Mouse (Mus musculus) forebrain, embryonic 11.5 days (tissue): ENCODE results near the gene Gm9817. TPM values are rescaled to one million over a fixed set of nuclear protein-coding genes. Genes with fewer than 3 reads are reported as not detected.

ENCODE experiments used
- ATAC-seq: fragments of 200-750 bp; cut with Nextera tagmentation; replicated peaks from 2 replicates; pipeline ENCODE4 v1.8.0; 2017; ENCODE audit warnings: moderate TSS enrichment; ENCODE audit not compliant: low FRiP score
- DNase-seq: peaks from one replicate; pipeline ENCODE4 v3.0.0-alpha.2; 2017; ENCODE audit warnings: low spot score
- H3K27ac ChIP-seq: fragments of 300-500 bp; sonication (generic); 2 replicates; pipeline ENCODE4 v1.5.1; 2014; ENCODE audit warnings: low read depth, low read length
- H3K27me3 ChIP-seq: fragments of 300-500 bp; sonication (generic); 2 replicates; pipeline ENCODE4 v1.6.1; 2014; ENCODE audit warnings: mild to moderate bottlenecking, low read length, mixed read lengths; ENCODE audit not compliant: control insufficient read depth, insufficient read depth
- H3K36me3 ChIP-seq: fragments of 300-500 bp; sonication (generic); 2 replicates; pipeline ENCODE4 v1.6.1; 2014; ENCODE audit warnings: mild to moderate bottlenecking, low read length, moderate library complexity, mixed read lengths; ENCODE audit not compliant: control insufficient read depth, insufficient read depth
- H3K4me1 ChIP-seq: fragments of 300-500 bp; sonication (generic); replicated peaks from 2 replicates; pipeline ENCODE4 v1.6.1; 2014; ENCODE audit warnings: low read length, mixed read lengths; ENCODE audit not compliant: control insufficient read depth, insufficient read depth
- H3K4me2 ChIP-seq: fragments of 300-500 bp; sonication (generic); 2 replicates; pipeline ENCODE4 v1.6.1; 2014; ENCODE audit warnings: low read depth, mild to moderate bottlenecking, low read length, moderate library complexity, mixed read lengths; ENCODE audit not compliant: severe bottlenecking
- H3K4me3 ChIP-seq: fragments of 300-500 bp; sonication (generic); 2 replicates; pipeline ENCODE4 v1.5.1; 2014; ENCODE audit warnings: low read depth, low read length
- H3K9ac ChIP-seq: fragments of 300-500 bp; sonication (generic); 2 replicates; pipeline ENCODE4 v1.6.1; 2014; ENCODE audit warnings: low read length
- H3K9me3 ChIP-seq: fragments of 300-500 bp; sonication (generic); 2 replicates; pipeline ENCODE4 v1.6.1; 2016; ENCODE audit warnings: low read length, mixed read lengths; ENCODE audit not compliant: control insufficient read depth
- WGBS: fragments of 180-500 bp; shearing (Covaris S2); extraction: QIAGEN DNeasy Blood & Tissue Kit; methylation state at CpG from one replicate; pipeline ENCODE4 v1.1.7; 2014; 5-methylcytosine and 5-hydroxymethylcytosine counted together
- polyA plus RNA-seq: library from polyadenylated mRNA; unstranded; fragments of >200 nt; fragmentation: Nextera tagmentation; extraction: Ambion mirVana; gene quantifications from 2 replicates; pipeline ENCODE4 v1.2.1, GENCODE M21; 2014

Gm9817 gene
- polyA plus RNA-seq, 1 experiment from 2014 or later: not detected

DNA sequence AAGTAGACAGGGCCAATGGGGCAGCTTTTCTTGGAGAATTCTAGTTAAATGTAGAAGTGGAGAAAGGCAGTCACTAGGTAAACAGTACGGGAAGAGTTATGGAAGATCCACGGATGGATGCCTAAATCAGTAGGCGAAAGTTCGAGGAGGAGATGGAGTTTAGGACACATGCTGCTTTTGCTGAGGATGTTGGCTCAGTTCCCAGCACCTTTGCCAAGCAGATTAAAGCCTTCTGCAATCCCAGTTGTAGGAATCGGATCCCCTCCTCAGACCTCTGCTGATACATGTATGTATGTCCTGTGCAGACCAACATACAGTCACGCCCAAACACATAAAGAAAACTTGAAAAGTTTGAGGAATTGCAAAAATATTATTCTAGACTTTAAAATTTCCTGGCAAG is 8.1 kb upstream of the Gm9817 start:
- Histone ChIP-seq H3K27me3 (no peaks in the 10 kb centered on the region), H3K4me1 (no peaks in the 10 kb centered on the region), H3K4me2 (no peak overlapping the region), H3K36me3 (no peaks in the 10 kb centered on the region), H3K4me3 (no peak overlapping the region), H3K9me3 (no peaks in the 10 kb centered on the region), H3K9ac (no peak overlapping the region), H3K27ac (no peak overlapping the region)
- ATAC-seq: no peak
- WGBS: 88% methylated on average over 6 of the region's 6 CpGs
- no peak for DNase-seq

GRCm38 (mm10) chr13:45075012-45075411 is 3.5 kb upstream of the Gm9817 start:
- Histone ChIP-seq H3K4me1 (no peaks in the 10 kb centered on the region), H3K9ac (no peak overlapping the region), H3K27me3 (no peaks in the 10 kb centered on the region), H3K27ac (no peak overlapping the region), H3K4me3 (no peak overlapping the region), H3K4me2 (no peak overlapping the region), H3K36me3 (no peaks in the 10 kb centered on the region), H3K9me3 (no peaks in the 10 kb centered on the region)
- ATAC-seq (no peak), DNase-seq (no peak)

DNA sequence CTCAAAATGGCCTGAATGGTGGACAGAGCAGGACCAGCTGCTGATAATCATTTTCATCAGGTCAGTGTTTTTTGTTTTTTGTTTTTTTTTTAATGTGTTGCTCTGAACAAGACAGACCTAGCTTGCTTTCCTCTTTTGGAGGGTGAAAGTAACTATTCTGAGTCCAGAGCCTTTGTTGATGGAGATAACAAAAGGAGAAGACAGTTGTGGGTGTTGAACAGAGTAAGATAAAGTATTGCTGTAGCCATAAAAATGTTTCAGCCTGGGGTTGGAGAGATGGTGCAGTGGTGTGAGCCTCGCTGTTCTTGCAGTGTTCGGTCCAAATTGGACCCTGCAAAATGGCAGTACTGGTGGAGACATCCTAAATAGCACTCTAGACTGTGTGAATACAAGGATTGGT is 2.8 kb upstream of the Gm9817 start:
- no peak overlapping the region for H3K9ac ChIP-seq
- ATAC-seq (no peak), DNase-seq (no peak)
- no peak overlapping the region for H3K4me3 ChIP-seq
- WGBS: 88% methylated on average over 2 of the region's 2 CpGs
- no peaks in the 10 kb centered on the region for H3K27me3 ChIP-seq
- no peak overlapping the region for H3K27ac ChIP-seq
- no peak overlapping the region for H3K4me2 ChIP-seq
- H3K9me3 ChIP-seq: no peaks in the 10 kb centered on the region
- H3K36me3 ChIP-seq: no peaks in the 10 kb centered on the region
- no peaks in the 10 kb centered on the region for H3K4me1 ChIP-seq

GRCm38 (mm10) chr13:45080771-45081170 is 2.3 kb downstream of the Gm9817 start:
- no peak overlapping the region for H3K9ac ChIP-seq
- WGBS: 94% methylated on average over 3 of the region's 3 CpGs

DNA sequence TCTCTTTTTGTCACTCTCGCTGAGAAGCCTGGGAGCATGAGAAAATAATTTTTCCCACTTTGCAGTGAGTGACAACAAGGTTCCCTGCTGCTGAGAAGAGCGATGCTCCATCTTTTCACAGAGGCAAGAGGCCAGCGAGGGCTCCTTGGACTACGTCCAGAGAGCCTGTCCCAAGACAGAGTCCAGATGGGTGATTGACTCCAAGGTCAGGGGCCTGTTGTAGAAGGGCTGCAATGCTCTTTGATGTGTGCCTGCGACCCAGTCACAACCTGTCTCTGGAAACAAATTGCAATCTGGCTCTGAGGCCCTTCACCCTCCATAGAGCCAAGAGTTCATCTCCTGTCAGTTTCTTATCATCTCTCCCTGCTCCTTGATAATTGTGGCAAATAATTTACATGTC is 5.2 kb downstream of the Gm9817 start:
- Histone ChIP-seq H3K36me3 (no peaks in the 10 kb centered on the region), H3K27ac (no peak overlapping the region), H3K4me1 (no peaks in the 10 kb centered on the region), H3K9ac (no peak overlapping the region), H3K9me3 (no peaks in the 10 kb centered on the region; the same call in 1 of the 2 replicates), H3K4me2 (no peak overlapping the region), H3K4me3 (no peak overlapping the region), H3K27me3 (no peaks in the 10 kb centered on the region)
- DNase-seq (no peak), ATAC-seq (no peak)
- WGBS: 61% methylated on average over 5 of the region's 5 CpGs

More at GRCm38 (mm10) chr13:45080771-45081170, 2.3 kb downstream of the Gm9817 start:
- Histone ChIP-seq H3K4me2 (no peak overlapping the region), H3K9me3 (no peaks in the 10 kb centered on the region; the same call in 1 of the 2 replicates), H3K27ac (no peak overlapping the region), H3K4me1 (no peaks in the 10 kb centered on the region), H3K4me3 (no peak overlapping the region), H3K27me3 (no peaks in the 10 kb centered on the region), H3K36me3 (no peaks in the 10 kb centered on the region)
- ATAC-seq (no peak), DNase-seq (no peak)

DNA sequence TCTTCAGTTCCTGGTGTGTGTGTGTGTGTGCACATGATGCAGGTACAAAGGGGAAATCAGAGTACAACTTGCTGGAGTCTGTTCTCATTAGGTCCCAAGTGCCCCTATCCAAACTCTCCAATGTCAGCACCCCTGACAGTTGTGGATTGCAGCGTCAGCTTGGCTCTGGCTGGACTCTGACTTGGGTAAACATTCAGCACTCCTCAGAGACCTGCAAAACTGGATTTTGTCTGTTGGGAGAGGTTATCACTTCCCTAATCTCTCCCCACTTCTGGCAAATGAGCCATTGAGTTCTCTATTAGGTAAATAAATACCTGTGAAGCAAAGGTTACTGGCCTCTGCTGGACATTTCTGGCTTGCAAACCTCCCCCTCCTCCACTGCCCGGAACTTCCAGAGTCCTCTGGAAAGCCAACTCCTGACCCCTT is 10.3 kb downstream of the Gm9817 start:
- Histone ChIP-seq H3K4me3 (no peak overlapping the region), H3K27ac (no peak overlapping the region), H3K36me3 (no peaks in the 10 kb centered on the region), H3K4me1 (no peaks in the 10 kb centered on the region), H3K27me3 (no peaks in the 10 kb centered on the region), H3K9me3 (no peaks in the 10 kb centered on the region), H3K4me2 (no peak overlapping the region), H3K9ac (no peak overlapping the region)
- 75% methylated on average over 2 of the region's 2 CpGs for WGBS
- no peak for DNase-seq
- no peak for ATAC-seq

GRCm38 (mm10) chr13:45089846-45090245 is 11.4 kb downstream of the Gm9817 start:
- H3K9me3 ChIP-seq: no peaks in the 10 kb centered on the region
- H3K27ac ChIP-seq: no peak overlapping the region
- H3K27me3 ChIP-seq: no peaks in the 10 kb centered on the region
- H3K4me1 ChIP-seq: no peaks in the 10 kb centered on the region
- WGBS: 85% methylated on average over 13 of the region's 13 CpGs
- H3K4me2 ChIP-seq: no peak overlapping the region
- H3K36me3 ChIP-seq: no peaks in the 10 kb centered on the region
- H3K9ac ChIP-seq: no peak overlapping the region
- ATAC-seq (no peak), DNase-seq (no peak)
- H3K4me3 ChIP-seq: no peak overlapping the region

DNA sequence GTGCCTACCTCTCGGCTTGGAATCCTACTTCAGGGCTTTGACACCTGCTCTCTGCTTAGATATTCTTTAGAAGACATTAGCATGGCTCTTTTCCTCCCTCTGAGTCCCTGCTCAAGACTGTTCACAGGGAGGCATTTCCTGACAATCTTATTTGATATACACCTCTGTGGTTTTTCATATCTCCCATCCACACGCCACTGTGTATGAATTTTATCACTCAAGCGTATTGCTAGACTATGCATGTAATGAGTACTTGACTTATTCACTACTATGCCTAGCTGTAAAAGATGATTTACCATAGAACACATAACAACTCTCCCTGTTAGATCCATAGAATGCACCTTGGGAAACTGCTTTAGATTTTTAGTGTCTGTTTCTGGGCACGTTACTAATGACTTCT is 14.3 kb downstream of the Gm9817 start:
- no peaks in the 10 kb centered on the region for H3K27me3 ChIP-seq
- no peaks in the 10 kb centered on the region for H3K4me1 ChIP-seq
- H3K27ac ChIP-seq: no peak overlapping the region
- H3K4me2 ChIP-seq: no peak overlapping the region
- 95% methylated on average over 4 of the region's 4 CpGs for WGBS
- no peak overlapping the region for H3K4me3 ChIP-seq
- ATAC-seq (no peak), DNase-seq (no peak)
- H3K36me3 ChIP-seq: no peaks in the 10 kb centered on the region
- H3K9ac ChIP-seq: no peak overlapping the region
- no peaks in the 10 kb centered on the region for H3K9me3 ChIP-seq

- DNase-seq (no peak), ATAC-seq (no peak)
- Histone ChIP-seq H3K27me3 (no peaks in the 10 kb centered on the region), H3K9me3 (no peaks in the 10 kb centered on the region), H3K4me3 (no peak overlapping the region), H3K36me3 (no peaks in the 10 kb centered on the region), H3K4me1 (no peaks in the 10 kb centered on the region), H3K27ac (no peak overlapping the region), H3K9ac (no peak overlapping the region), H3K4me2 (no peak overlapping the region)
- WGBS: 88% methylated on average over 9 of the region's 9 CpGs
Measured at GRCm38 (mm10) chr13:45095028-45095427, 16.5 kb downstream of the Gm9817 start.
